Mouse (Mus musculus) spleen, adult 2 months (tissue): ENCODE data around the gene Ankrd44.

Experiments
- CTCF ChIP-seq: fragments of 200-500 bp; IDR thresholded peaks from 2 replicates; pipeline ENCODE4 v1.5.1; 2011; ENCODE audit warnings: mild to moderate bottlenecking, inconsistent platforms; ENCODE audit not compliant: insufficient read depth, insufficient read length, insufficient replicate concordance; ENCODE audit errors: extremely low read depth
- POLR2A ChIP-seq: fragments of 200-500 bp; IDR thresholded peaks from 2 replicates; pipeline ENCODE4 v1.6.1; 2011; ENCODE audit warnings: low read depth, low read length, inconsistent platforms

DNA sequence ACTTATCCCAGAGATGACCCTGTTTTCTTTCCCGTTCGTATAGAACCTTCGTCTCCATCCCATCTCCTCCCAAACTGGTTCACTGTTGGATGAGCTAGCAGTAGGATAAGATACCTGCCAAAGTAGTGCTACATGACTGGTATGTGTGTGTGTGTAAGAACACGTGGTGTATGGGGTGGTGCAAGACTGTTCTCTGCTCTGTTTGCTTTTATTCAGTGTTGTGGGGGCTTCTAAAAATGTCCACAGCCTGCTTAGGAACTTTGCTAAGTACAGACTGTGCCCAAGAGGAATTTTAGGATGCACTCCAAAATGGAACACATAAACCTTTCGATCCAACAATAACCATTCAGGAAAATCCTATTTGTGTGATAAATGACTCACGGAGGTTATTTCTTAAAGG, 209.3 kb downstream of the Ankrd44 start:
- TF ChIP-seq CTCF (no peak), POLR2A (no peak)
